Mouse (Mus musculus) hindbrain, embryonic 14.5 days (tissue): ENCODE measurements around the gene A930004D18Rik. TPM values are rescaled to one million over a fixed set of nuclear protein-coding genes. Genes with fewer than 3 reads are reported as not detected.
A peak's percentile ranks its signal among the peaks of the same experiment; 100 is the strongest.

Experiments used
- ATAC-seq: fragments of 200-750 bp; cut with Nextera tagmentation; 2 replicates; pipeline ENCODE4 v1.8.0; 2017; ENCODE audit warnings: moderate number of reproducible peaks, mild to moderate bottlenecking, moderate TSS enrichment, moderate library complexity; ENCODE audit not compliant: low FRiP score
- DNase-seq: peaks from one replicate; pipeline ENCODE4 v3.0.0-alpha.2; 2015; ENCODE audit warnings: low spot score
- H3K27ac ChIP-seq: fragments of 300-500 bp; sonication (generic); 2 replicates; pipeline ENCODE4 v1.5.1; 2014; ENCODE audit warnings: mild to moderate bottlenecking, moderate library complexity
- H3K27me3 ChIP-seq: fragments of 300-500 bp; sonication (generic); 2 replicates; pipeline ENCODE4 v1.6.1; 2014; ENCODE audit warnings: mild to moderate bottlenecking, low read length, mixed read lengths; ENCODE audit not compliant: control insufficient read depth, insufficient read depth
- H3K36me3 ChIP-seq: fragments of 300-500 bp; sonication (generic); replicated peaks from 2 replicates; pipeline ENCODE4 v1.6.1; 2014; ENCODE audit not compliant: control insufficient read depth, insufficient read depth
- H3K4me1 ChIP-seq: fragments of 300-500 bp; sonication (generic); replicated peaks from 2 replicates; pipeline ENCODE4 v1.6.1; 2014; ENCODE audit warnings: antibody characterized with exemption, low read length, mixed read lengths; ENCODE audit not compliant: control insufficient read depth, insufficient read depth
- H3K4me2 ChIP-seq: fragments of 300-500 bp; sonication (generic); replicated peaks from 2 replicates; pipeline ENCODE4 v1.6.1; 2014; ENCODE audit warnings: mild to moderate bottlenecking, moderate library complexity
- H3K4me3 ChIP-seq: fragments of 300-500 bp; sonication (generic); replicated peaks from 2 replicates; pipeline ENCODE4 v1.5.1; 2014; ENCODE audit warnings: mild to moderate bottlenecking, low read length
- H3K9ac ChIP-seq: fragments of 300-500 bp; sonication (generic); 2 replicates; pipeline ENCODE4 v1.6.1; 2014
- H3K9me3 ChIP-seq: fragments of 300-500 bp; sonication (generic); 2 replicates; pipeline ENCODE4 v1.6.1; 2016; ENCODE audit warnings: low read length; ENCODE audit not compliant: control insufficient read depth
- WGBS: fragments of 180-500 bp; shearing (Covaris S2); extraction: QIAGEN DNeasy Blood & Tissue Kit; methylation state at CpG from one replicate; pipeline ENCODE4 v1.1.7; 2014; 5-methylcytosine and 5-hydroxymethylcytosine counted together
- microRNA-seq: library from miRNA; unstranded; fragments of <30 nt; microRNA quantifications from one replicate; pipeline ENCODE4, GENCODE M21; 2016
- polyA plus RNA-seq: library from polyadenylated mRNA; unstranded; fragments of >200 nt; fragmentation: Nextera tagmentation; extraction: Ambion mirVana; gene quantifications from 2 replicates; pipeline ENCODE4 v1.2.1, GENCODE M21; 2014

The A930004D18Rik gene
- polyA plus RNA-seq, 1 experiment from 2014 or later = 6.3 TPM

- no peaks in the 10 kb centered on the region for H3K36me3 ChIP-seq
- H3K9me3 ChIP-seq = no peaks in the 10 kb centered on the region
- H3K4me1 ChIP-seq = no peaks in the 10 kb centered on the region
- no peak for DNase-seq
- H3K27me3 ChIP-seq = no peaks in the 10 kb centered on the region
- H3K9ac ChIP-seq = no peak overlapping the region
- H3K4me3 ChIP-seq = no peak overlapping the region
- ATAC-seq = no peak
- 66% methylated on average over 4 of the region's 4 CpGs for WGBS
- no peak overlapping the region for H3K27ac ChIP-seq
- H3K4me2 ChIP-seq = no peak overlapping the region
Observed at GRCm38 (mm10) chr2:17975601-17976327, 61.8 kb downstream of the A930004D18Rik start.

Small RNA genes within 50 kb of the gene (microRNA-seq; reads per million reads assigned to microRNA genes)
- gene Mir7655 = 2.7 reads per million, percentile 10 among the genes with 10 or more reads in this experiment

Other genes starting within 250 kb of the A930004D18Rik start
- gene H2al2a, start 40.8 kb downstream of the A930004D18Rik start, polyA plus RNA-seq = not detected in 2 replicates
- 4.9 and 5.4 TPM in 2 replicates for gene Skida1, start 11.3 kb upstream of the A930004D18Rik start, polyA plus RNA-seq
- 26.8 and 33.1 TPM in 2 replicates for gene Mllt10, start 17.5 kb upstream of the A930004D18Rik start, polyA plus RNA-seq